Mouse (Mus musculus) thymus, adult 2 months (tissue): ENCODE data around the gene Sept10.

Experiments
- CTCF ChIP-seq: fragments of 200-500 bp; IDR thresholded peaks from 2 replicates; pipeline ENCODE4 v1.5.1; 2012; ENCODE audit warnings: mild to moderate bottlenecking, control low read depth, low read length, moderate library complexity, borderline replicate concordance; ENCODE audit not compliant: control insufficient read depth, poor library complexity, insufficient read depth; ENCODE audit errors: extremely low read depth
- POLR2A ChIP-seq: fragments of 200-500 bp; IDR thresholded peaks from 2 replicates; pipeline ENCODE4 v1.6.1; 2012; ENCODE audit warnings: mild to moderate bottlenecking, low read length, control low read depth, moderate library complexity; ENCODE audit not compliant: control insufficient read depth, poor library complexity, insufficient read depth; ENCODE audit errors: extremely low read depth

DNA sequence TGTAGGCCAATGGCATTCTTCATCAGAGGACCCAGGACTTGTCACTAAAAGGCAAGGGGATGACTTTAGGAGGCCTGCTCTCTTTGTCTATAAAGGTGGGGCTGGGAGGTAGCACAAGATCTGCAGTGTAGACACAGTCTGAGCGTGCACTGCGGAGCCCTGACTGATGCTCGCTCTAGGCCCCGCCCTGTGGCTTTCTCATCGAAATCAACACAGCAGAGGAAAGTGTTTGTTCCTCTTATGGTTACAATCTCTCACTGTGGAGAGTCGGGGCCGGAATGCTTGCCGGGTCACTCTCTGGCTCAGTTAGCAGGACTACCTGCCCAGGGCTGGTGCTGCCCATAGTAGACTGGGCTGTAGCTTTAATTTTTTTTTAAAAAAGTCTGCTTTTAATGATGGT, 108.9 kb downstream of the Sept10 start:
- TF ChIP-seq POLR2A, result no peak
- no peak for TF ChIP-seq CTCF
